Mouse (Mus musculus): Measurements from ENCODE around the gene Fam136a.

DNA sequence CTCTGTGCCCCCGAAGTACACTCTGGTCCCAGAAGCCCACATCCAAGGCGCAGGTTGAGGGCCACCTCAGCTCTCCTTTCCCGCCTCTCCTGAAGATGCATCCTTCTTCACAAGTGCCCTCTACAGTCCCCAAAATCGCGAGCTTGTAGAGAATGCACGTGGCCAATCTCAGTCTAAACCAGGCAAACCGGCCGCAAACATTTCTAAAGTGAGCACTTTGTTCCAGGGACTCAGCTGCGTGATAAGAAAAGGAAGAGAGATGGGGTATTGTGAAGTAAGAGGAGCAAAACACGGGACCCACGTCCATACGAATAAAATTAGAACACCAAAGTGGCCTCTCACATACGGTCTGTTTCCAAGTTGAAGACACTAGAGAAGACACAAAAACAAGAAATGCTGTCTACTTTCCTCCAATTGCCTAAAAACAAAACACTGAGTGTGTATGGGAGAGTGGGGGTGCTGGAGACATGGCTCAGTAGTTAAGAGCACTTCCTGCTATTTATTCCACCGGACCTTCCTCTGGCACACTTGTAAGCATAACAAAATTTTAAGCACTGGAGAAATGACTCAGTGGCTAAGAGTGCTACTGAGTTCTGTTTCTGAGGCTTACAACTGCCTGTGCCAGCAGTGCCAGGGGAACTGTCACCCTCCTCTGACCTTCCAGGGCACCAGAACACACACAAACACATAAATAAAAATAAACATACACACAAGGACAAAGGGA is 32.0 kb downstream of the Fam136a start:
- TF ChIP-seq TAL1 (IDR thresholded peaks at IDR 0.05; ENCODE audit: low read length), result no peak
- TF ChIP-seq GATA1 (IDR thresholded peaks at IDR 0.05; ENCODE audit: low read length), result no peak
